Mouse (Mus musculus) midbrain, embryonic 15.5 days (tissue): ENCODE results near the gene Spindoc. TPM values are rescaled to one million over a fixed set of nuclear protein-coding genes. Genes with fewer than 3 reads are reported as not detected.
A peak's percentile ranks its signal among the peaks of the same experiment; 100 is the strongest.

Experiments used
- ATAC-seq: fragments of 200-750 bp; cut with Nextera tagmentation; replicated peaks from 2 replicates; pipeline ENCODE4 v1.8.0; 2017; ENCODE audit warnings: moderate TSS enrichment
- H3K27ac ChIP-seq: fragments of 300-500 bp; sonication (generic); 2 replicates; pipeline ENCODE4 v1.5.1; 2015; ENCODE audit warnings: mild to moderate bottlenecking, inconsistent platforms
- H3K27me3 ChIP-seq: fragments of 300-500 bp; sonication (generic); replicated peaks from 2 replicates; pipeline ENCODE4 v1.6.1; 2015; ENCODE audit warnings: inconsistent platforms
- H3K36me3 ChIP-seq: fragments of 300-500 bp; sonication (generic); replicated peaks from 2 replicates; pipeline ENCODE4 v1.6.1; 2015; ENCODE audit warnings: inconsistent platforms
- H3K4me1 ChIP-seq: fragments of 300-500 bp; sonication (generic); 2 replicates; pipeline ENCODE4 v1.6.1; 2015; ENCODE audit warnings: inconsistent platforms
- H3K4me2 ChIP-seq: fragments of 300-500 bp; sonication (generic); 2 replicates; pipeline ENCODE4 v1.6.1; 2015; ENCODE audit warnings: inconsistent platforms, mild to moderate bottlenecking, moderate library complexity
- H3K4me3 ChIP-seq: fragments of 300-500 bp; sonication (generic); 2 replicates; pipeline ENCODE4 v1.5.1; 2015; ENCODE audit warnings: mild to moderate bottlenecking, inconsistent platforms
- H3K9ac ChIP-seq: fragments of 300-500 bp; sonication (generic); 2 replicates; pipeline ENCODE4 v1.6.1; 2015; ENCODE audit warnings: mild to moderate bottlenecking, inconsistent platforms
- H3K9me3 ChIP-seq: fragments of 300-500 bp; sonication (generic); 2 replicates; pipeline ENCODE4 v1.6.1; 2016; ENCODE audit warnings: inconsistent platforms
- WGBS: fragments of 180-500 bp; shearing (Covaris S2); methylation state at CpG from one replicate; pipeline ENCODE4 v1.1.7; 2015; ENCODE audit warnings: mixed read lengths; 5-methylcytosine and 5-hydroxymethylcytosine counted together
- polyA plus RNA-seq: library from polyadenylated mRNA; unstranded; fragments of >200 nt; fragmentation: Nextera tagmentation; extraction: Ambion mirVana; gene quantifications from 2 replicates; pipeline ENCODE4 v1.2.1, GENCODE M21; 2015

Spindoc gene
- polyA plus RNA-seq = 35.6 and 40.3 TPM in 2 replicates

DNA sequence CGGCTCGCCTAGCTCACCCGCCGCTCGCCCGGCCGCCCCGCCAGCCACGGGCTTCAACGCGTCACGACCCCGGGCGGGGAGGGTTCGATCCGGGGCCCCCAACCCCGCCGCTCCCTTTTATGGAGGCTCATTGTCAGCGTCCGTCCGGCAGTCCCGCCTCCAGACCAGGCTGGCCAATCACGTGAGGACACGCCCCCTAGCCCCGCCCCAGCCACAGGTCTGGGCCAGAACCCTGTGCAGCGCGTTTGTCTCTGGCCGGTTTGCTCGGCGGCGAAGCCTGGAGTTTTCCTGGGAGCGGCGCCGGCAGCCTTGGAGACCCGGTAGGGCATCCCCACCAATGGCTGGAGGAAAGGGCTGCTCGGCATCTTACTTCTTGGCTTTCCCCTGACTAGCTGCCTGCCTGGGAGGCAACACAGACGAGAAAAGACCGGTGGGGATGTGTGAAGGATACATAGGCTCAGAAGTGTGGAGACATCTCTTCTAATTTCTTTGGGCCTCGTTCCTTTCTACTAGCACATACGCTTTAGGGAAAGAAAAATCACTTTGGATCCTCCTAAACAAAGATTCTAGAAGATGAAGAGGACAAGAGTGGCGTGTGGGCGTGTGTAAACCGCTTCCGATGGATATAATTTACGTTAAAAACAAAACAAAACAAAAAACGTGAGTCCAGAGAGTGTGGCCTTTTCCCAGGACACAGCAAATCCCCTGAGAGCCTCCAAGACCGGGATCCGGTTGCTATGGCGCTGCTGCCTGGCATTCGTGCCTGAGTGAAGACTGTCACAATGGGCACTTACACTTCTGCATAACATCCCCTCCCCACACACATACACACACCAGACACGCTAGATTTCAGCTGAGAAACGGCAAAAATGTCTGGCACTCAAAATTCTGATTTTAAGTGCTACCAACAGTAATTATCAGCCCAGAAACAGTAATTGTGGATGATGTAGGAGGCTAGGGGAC is at the start of gene Spindoc:
Spindoc (minus strand) TSS at position 92 of the 963 bp plus-strand sequence.
- H3K4me3 ChIP-seq = peak within 1 kb of the TSS; percentile 85
- no peaks in the 10 kb centered on the region for H3K27me3 ChIP-seq
- H3K9me3 ChIP-seq = no peaks in the 10 kb centered on the region
- H3K4me2 ChIP-seq = peak within 1 kb of the TSS; percentile 63
- peaks cover 45% of the 10 kb centered on the region for H3K4me1 ChIP-seq
- peak within 1 kb of the TSS; percentile 94 for H3K27ac ChIP-seq
- peak; percentile 98 for ATAC-seq
- H3K9ac ChIP-seq = peak within 1 kb of the TSS; percentile 90
- no peaks in the 10 kb centered on the region for H3K36me3 ChIP-seq
- under 1% methylated on average over 51 of the region's 52 CpGs for WGBS

DNA sequence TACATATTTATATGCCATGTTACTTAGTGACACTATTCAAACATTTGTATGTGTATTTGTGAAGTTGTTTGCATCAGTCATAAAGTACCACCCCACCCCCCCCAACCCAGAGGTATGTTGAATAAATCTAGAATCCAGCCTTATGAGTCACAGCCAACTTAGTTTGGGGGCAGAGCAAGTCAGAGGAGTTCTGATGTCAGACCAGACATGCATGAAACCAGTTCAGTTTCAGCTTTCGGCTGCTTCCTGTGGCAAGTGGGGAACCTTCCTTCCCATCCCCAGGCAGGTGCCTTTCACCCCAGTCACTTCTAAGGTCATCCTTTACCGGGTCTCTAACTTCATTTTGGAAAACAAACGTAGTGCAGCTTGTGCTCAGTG is 42.6 kb upstream of the Spindoc start:
- Histone ChIP-seq H3K27ac (no peak overlapping the region), H3K9me3 (no peaks in the 10 kb centered on the region), H3K4me2 (no peak overlapping the region), H3K36me3 (peaks cover 30% of the 10 kb centered on the region), H3K4me3 (no peak overlapping the region), H3K9ac (no peak overlapping the region), H3K27me3 (no peaks in the 10 kb centered on the region), H3K4me1 (peaks cover 47% of the 10 kb centered on the region)
- ATAC-seq = no peak
- 44% methylated on average over 3 of the region's 3 CpGs for WGBS

DNA sequence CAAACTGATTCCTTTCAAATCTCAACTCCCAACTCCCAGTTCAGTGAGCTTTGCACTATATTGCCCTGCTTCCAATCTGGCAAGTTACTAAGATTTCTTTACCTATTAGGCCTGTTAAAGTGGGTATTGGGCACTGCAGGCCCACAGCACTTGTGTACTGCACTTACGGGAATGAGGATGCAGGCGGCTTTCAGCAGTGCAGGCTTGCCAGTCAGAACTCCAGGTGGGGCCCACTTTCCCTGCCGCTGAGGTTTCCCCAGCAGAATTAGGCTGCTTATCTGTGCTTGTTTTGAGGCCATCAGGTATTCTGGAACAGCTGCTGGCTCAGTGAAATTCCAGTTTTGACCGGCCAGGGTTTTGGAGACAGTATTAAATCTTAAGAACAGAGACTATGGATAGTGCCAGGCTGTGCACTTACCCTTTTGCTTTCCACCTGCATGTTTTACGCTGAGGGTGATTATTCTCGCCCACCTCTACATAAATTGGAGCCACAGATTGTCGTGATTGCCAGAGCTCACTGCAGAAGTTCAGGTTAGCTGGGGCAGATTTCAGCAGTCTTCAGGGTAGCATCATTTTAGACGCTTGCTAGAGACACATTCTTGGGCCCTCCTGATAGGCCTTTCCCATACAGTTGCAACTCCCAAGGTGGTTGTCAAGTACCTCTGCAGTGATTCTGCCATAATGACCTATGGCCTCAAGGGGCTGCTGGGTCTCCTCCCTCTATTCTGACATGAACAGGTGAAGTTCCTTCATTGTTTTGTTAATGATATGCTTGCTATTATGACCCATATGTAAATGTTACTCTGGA is 42.0 kb upstream of the Spindoc start:
- Histone ChIP-seq H3K4me3 (0 out of 2 replicates have a peak overlapping the region, but pooled peaks have one; percentile 26), H3K36me3 (peaks cover 27% of the 10 kb centered on the region), H3K27ac (peak overlapping the region; percentile 84), H3K9ac (no peak overlapping the region; the same call in 1 of the 2 replicates), H3K4me1 (peaks cover 53% of the 10 kb centered on the region), H3K27me3 (no peaks in the 10 kb centered on the region), H3K4me2 (peak overlapping the region; percentile 72; the same call in 1 of the 2 replicates), H3K9me3 (no peaks in the 10 kb centered on the region)
- WGBS = 50% methylated on average over 8 of the region's 8 CpGs
- no peak for ATAC-seq

DNA sequence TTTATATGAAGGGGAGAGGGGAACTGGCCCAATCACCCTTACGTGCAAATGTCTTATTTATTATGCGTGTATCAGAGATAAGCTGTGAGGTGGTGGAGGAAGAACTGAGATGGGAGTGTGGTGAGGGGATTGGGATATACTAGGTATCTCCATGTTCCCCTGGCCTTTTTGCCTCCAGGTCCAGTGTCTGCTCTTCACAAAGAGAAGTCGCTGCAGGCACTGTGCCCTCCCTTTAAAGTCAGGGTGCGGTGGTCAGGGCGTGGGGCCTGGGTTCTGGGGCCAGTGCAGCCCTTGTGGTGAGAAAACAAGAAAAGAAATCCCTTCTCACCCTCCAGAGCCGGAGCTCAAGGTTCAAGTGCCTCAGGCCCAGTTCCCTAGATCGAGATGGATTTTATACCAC is 41.3 kb upstream of the Spindoc start:
- Histone ChIP-seq H3K36me3 (peaks cover 22% of the 10 kb centered on the region), H3K4me2 (peak overlapping the region; percentile 72), H3K9me3 (no peaks in the 10 kb centered on the region), H3K27me3 (no peaks in the 10 kb centered on the region), H3K9ac (peak overlapping the region; percentile 44; the same call in 1 of the 2 replicates), H3K27ac (peak overlapping the region; percentile 84), H3K4me3 (peak overlapping the region; percentile 26), H3K4me1 (peaks cover 59% of the 10 kb centered on the region)
- WGBS = 42% methylated on average over 7 of the region's 7 CpGs
- ATAC-seq = no peak

DNA sequence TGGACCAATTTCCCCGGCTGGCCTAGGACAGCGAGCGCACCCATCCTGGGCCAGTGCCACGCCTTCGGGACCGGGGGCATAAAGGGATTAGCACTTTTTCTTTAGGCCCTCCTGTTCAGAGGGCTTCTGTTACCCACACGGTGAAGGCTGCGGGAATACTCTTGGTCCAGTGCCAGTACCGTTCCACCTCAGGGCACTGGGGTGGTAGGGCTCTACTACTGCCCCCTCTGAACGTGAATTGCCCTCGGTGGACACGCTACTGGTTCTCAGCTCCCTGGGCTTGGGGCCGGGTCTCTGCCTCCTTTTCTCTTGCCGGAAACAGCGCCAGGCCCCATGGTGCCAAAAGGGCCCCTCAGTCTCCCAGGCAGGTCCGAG is 40.8 kb upstream of the Spindoc start:
- Histone ChIP-seq H3K9ac (peak overlapping the region; percentile 44), H3K27me3 (no peaks in the 10 kb centered on the region), H3K4me1 (peaks cover 62% of the 10 kb centered on the region), H3K27ac (peak overlapping the region; percentile 84), H3K9me3 (no peaks in the 10 kb centered on the region), H3K4me3 (peak overlapping the region; percentile 26), H3K4me2 (peak overlapping the region; percentile 72), H3K36me3 (peaks cover 21% of the 10 kb centered on the region)
- peak; percentile 42 for ATAC-seq
- WGBS = 12% methylated on average over 16 of the region's 16 CpGs

DNA sequence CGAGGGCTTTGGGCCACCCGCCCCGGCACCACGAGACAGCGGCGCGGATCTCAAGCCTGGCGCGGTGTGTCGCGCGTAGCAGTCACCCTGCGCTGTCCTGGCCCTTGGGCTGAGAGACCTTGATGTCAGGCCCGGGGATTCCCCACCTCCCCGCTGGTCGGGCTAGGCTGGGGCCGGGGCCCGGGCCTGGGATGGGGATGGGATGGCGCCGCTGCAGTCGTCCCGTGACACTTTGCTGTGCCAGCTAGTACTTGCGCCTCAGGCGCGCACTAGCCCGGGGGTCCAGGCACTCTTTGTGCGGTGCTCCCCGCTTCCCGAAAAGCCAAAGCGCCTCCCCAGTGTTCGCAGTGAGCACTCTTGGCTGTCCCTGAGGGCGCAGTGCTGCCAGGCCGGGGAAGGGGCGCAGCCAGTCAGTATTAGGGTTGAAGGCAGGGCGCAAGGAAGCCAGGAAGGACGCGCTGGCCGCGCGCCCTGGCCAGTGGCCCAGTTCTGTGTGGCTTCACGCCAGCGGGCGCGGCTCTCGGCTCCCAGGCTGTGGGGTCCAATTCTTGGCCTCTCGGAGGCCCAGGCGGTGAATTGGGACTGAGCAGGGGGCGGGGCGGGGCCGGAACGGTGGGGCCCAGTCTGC is 40.3 kb upstream of the Spindoc start:
- ATAC-seq = peak; percentile 60
- Histone ChIP-seq H3K4me1 (peaks cover 62% of the 10 kb centered on the region), H3K4me3 (peak overlapping the region; percentile 26), H3K9ac (peak overlapping the region; percentile 44), H3K9me3 (no peaks in the 10 kb centered on the region), H3K36me3 (peaks cover 16% of the 10 kb centered on the region), H3K27me3 (no peaks in the 10 kb centered on the region), H3K4me2 (peak overlapping the region; percentile 72), H3K27ac (peak overlapping the region; percentile 84)
- 12% methylated on average over 51 of the region's 51 CpGs for WGBS

DNA sequence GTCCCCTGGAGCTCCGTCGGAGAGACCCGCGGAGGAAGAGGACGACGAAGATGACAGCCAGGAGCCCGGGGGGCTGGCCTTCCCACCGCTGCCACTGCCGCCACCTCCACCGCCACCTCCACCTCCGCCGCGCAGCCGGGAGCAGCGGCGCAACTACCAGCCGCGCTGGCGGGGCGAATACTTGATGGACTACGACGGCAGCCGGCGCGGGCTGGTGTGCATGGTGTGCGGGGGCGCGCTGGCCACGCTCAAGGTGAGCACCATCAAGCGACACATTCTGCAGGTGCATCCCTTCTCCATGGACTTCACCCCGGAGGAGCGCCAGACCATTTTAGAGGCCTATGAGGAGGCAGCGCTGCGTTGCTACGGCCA is 39.8 kb upstream of the Spindoc start:
- peak overlapping the region; percentile 72 for H3K4me2 ChIP-seq
- peak overlapping the region; percentile 26 for H3K4me3 ChIP-seq
- H3K27me3 ChIP-seq = no peaks in the 10 kb centered on the region
- H3K9ac ChIP-seq = peak overlapping the region; percentile 44
- H3K4me1 ChIP-seq = peaks cover 62% of the 10 kb centered on the region
- H3K27ac ChIP-seq = peak overlapping the region; percentile 84
- H3K36me3 ChIP-seq = peaks cover 11% of the 10 kb centered on the region
- H3K9me3 ChIP-seq = no peaks in the 10 kb centered on the region
- WGBS = 7% methylated on average over 33 of the region's 35 CpGs
- peak; percentile 1; the same call in 1 of the 2 replicates for ATAC-seq

DNA sequence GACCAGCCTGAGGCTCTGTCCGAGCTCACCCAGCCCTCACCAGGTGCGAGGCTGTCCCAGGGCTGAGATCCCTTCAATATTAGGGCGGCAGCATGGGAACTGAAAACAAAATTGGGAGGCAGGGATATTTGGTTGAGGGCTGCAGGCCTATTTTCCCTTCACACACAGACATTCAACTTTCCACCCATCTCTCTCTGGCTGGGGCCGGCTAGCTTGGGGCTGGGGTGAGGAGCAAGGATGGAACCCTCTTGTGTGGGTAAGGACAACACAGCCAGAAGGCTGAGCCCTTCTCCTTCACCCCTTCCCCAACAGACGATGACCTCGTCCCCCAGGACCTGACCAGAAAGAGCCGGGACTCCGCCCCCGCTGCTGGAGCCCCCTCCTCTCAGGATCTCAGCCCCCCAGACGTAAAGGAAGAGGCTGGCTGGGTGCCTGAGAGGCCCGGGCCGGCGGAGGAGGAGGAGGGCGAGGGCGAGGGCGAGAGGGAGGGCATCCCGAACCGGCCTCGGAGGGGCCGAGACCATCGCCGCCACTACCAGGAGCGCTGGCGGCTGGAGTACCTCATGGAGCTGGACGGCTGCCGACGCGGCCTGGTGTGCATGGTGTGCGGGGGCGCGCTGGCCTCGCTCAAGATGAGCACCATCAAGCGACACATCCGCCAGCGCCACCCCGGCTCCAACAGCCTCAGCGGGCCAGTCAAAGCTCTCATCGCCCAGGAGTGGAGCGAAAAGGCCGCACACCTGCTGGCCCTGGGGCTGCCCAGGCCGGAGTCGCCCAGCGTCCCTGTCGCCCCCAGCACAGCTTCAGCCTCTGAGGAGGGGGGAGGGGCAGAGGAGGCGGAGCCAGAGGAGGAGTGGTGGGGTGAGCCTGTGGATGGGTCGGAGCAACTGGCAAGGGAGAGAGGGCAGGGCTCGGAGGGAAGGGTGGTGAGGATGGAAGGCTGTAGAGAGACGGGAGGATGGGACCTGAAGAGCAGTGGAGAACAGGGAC is 39.1 kb upstream of the Spindoc start:
- peak overlapping the region; percentile 44 for H3K9ac ChIP-seq
- no peaks in the 10 kb centered on the region for H3K27me3 ChIP-seq
- peak overlapping the region; percentile 84 for H3K27ac ChIP-seq
- H3K9me3 ChIP-seq = no peaks in the 10 kb centered on the region
- peaks cover 62% of the 10 kb centered on the region for H3K4me1 ChIP-seq
- ATAC-seq = peak; percentile 16
- peaks cover 4% of the 10 kb centered on the region; the same call in 1 of the 2 replicates for H3K36me3 ChIP-seq
- peak overlapping the region; percentile 72 for H3K4me2 ChIP-seq
- 9% methylated on average over 43 of the region's 48 CpGs for WGBS
- H3K4me3 ChIP-seq = peak overlapping the region; percentile 26

DNA sequence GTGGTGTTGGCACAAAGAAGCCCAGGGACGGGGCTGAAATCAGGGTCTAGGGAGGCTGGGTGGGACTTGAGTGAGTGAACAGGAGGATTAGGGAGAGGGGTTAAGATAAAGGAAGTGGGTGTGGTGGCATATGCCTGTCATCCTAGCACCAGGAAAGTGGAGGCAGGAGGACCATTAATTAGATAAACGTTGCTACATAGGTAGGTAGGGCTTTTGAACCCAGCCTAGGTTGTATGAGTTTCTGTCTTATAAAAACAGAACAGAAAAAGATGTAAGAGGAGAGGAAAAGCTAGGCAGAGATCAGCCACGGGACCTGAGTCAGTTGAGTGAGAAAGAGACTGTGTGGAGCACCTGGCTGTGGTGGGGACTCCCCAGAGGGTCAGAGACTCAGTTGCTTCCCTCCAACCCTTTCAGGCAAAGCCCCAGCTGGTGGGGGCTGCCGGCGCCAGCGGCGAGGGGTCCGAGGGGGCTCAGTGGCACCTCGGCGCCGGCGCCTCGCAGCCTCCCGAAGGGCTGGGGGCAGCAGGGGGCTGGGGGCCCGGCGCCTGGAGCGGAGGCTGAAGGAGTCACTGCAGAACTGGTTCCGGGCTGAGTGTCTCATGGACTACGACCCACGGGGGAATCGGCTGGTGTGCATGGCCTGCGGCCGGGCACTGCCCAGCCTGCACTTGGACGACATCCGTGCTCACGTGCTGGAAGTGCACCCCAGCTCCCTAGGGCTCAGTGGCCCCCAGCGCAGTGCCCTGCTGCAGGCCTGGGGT is 38.2 kb upstream of the Spindoc start:
- Histone ChIP-seq H3K9me3 (no peaks in the 10 kb centered on the region), H3K9ac (peak overlapping the region; percentile 44; the same call in 1 of the 2 replicates), H3K4me1 (peaks cover 69% of the 10 kb centered on the region), H3K36me3 (peaks cover under 1% of the 10 kb centered on the region; the same call in 1 of the 2 replicates), H3K27ac (peak overlapping the region; percentile 84), H3K4me3 (no peak overlapping the region), H3K4me2 (peak overlapping the region; percentile 72), H3K27me3 (no peaks in the 10 kb centered on the region)
- no peak for ATAC-seq
- 26% methylated on average over 27 of the region's 27 CpGs for WGBS

DNA sequence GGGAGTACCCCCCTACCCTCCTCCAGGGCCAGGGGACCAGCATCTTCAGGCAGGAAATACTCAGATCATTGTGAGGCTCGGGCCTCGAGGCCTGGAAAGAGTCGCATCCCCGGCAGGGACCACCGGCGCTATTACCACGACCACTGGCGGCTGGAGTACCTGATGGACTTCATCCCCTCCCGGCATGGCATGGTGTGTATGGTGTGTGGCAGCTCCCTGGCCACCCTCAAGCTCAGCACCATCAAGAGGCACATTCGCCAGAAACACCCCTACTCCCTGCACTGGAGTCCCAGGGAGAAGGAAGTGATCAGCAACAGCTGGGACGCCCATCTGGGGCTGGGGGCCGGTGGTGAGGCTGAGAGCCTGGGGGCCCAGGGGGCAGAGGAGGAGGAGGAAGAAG is 37.3 kb upstream of the Spindoc start:
- peak overlapping the region; percentile 83 for H3K4me3 ChIP-seq
- peaks cover 73% of the 10 kb centered on the region for H3K4me1 ChIP-seq
- no peaks in the 10 kb centered on the region for H3K9me3 ChIP-seq
- H3K4me2 ChIP-seq = peak overlapping the region; percentile 72
- no peaks in the 10 kb centered on the region for H3K27me3 ChIP-seq
- H3K27ac ChIP-seq = peak overlapping the region; percentile 99
- no peaks in the 10 kb centered on the region for H3K36me3 ChIP-seq
- 49% methylated on average over 12 of the region's 12 CpGs for WGBS
- H3K9ac ChIP-seq = peak overlapping the region; percentile 89
- no peak for ATAC-seq
